7 mouse cellular contexts compared by ENCODE assay signal in the genomic region with DNA sequence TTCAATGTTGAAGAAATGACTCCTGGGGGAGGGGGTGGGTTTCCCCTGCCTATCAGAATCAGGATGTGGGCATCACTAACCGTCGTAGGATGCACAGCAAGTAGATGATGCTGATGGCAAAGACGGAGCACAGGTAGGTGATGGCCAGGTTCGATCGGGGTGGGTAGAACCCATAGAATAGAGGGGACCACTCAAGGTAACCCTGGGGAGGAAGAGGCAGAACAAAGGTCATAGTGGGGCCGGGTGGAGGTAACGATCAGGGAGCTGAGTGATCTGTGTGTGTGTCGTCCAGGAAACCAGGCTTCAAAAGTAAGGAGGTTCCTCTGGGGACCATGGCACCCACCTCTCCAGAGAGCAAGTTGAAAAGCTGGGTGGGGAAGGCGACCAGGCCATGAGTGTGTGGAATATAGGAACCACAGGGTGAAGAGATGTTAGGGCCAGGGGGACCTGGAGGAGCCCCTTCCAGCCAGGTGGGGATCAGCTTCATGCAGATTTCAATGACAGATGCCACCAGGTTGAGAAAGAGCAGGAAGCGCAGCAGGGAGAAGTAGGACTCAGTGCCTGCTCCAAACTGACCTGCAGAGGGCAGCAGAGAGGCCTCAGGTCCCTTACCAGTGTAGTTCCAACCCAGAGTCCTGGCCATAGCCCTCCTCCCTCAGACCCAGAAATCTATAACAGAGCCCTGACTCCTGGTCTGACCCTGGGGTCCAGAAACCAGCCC. TPM values are rescaled to one million over a fixed set of nuclear protein-coding genes. Genes with fewer than 3 reads are reported as not detected.
A peak's percentile ranks its signal among the peaks of the same experiment; 100 is the strongest.
DNase-seq lines count a peak whose midpoint lies in the region; ATAC-seq and TF ChIP-seq lines count a peak whose summit lies in the region.

No protein-coding gene starts in this region.

- 74% methylated on average over 10 of the region's 10 CpGs for WGBS in embryonic facial prominence, embryonic 12.5 days
- 71% methylated on average over 10 of the region's 10 CpGs for WGBS in limb, embryonic 13.5 days
- WGBS in midbrain, embryonic 15.5 days, result 71% methylated on average over 10 of the region's 10 CpGs
- WGBS in spleen, adult 2 months, result 60% methylated on average over 10 of the region's 10 CpGs

- no peaks in the 10 kb centered on the region for H3K4me1 ChIP-seq in embryonic facial prominence, embryonic 12.5 days
- H3K4me1 ChIP-seq in limb, embryonic 13.5 days, result no peaks in the 10 kb centered on the region
- H3K4me1 ChIP-seq in midbrain, embryonic 15.5 days, result no peaks in the 10 kb centered on the region
- no peaks in the 10 kb centered on the region for H3K4me1 ChIP-seq in spleen, adult 2 months (ENCODE audit: control insufficient read depth, insufficient read depth, insufficient read length)

- H3K9ac ChIP-seq in embryonic facial prominence, embryonic 12.5 days, result no peak overlapping the region
- no peak overlapping the region for H3K9ac ChIP-seq in limb, embryonic 13.5 days
- no peak overlapping the region for H3K9ac ChIP-seq in midbrain, embryonic 15.5 days

- peak; percentile 96 for TF ChIP-seq CTCF in spleen, adult 2 months (IDR thresholded peaks at IDR 0.05; ENCODE audit: extremely low read depth, insufficient read depth, insufficient read length, insufficient replicate concordance)

- H3K27me3 ChIP-seq in embryonic facial prominence, embryonic 12.5 days, result no peaks in the 10 kb centered on the region
- H3K27me3 ChIP-seq in limb, embryonic 13.5 days, result no peaks in the 10 kb centered on the region
- no peaks in the 10 kb centered on the region for H3K27me3 ChIP-seq in midbrain, embryonic 15.5 days (replicated peaks)
- no peaks in the 10 kb centered on the region for H3K27me3 ChIP-seq in spleen, adult 2 months (ENCODE audit: control insufficient read depth, insufficient read depth, low read length)

- peak; percentile 68; the same call in 1 of the 2 replicates for ATAC-seq in embryonic facial prominence, embryonic 12.5 days (ENCODE audit: insufficient number of reproducible peaks, insufficient read depth, low FRiP score, low TSS enrichment)
- peak; percentile 81 for ATAC-seq in limb, embryonic 13.5 days (ENCODE audit: low FRiP score, low read depth)
- ATAC-seq in midbrain, embryonic 15.5 days (replicated peaks), result peak; percentile 88

- DNase-seq in adrenal gland, postnatal 25 days, result peak; percentile 85
- DNase-seq in heart, adult 8-10 months (ENCODE audit: low spot score), result peak; percentile 76
- DNase-seq in kidney, adult 9 months, result peak; percentile 84
- peak; percentile 53 to 81 for DNase-seq in spleen, adult 2 months (ENCODE audit: low read depth in 1 of 2, low spot score in 2 of 2)

- no peak overlapping the region for H3K27ac ChIP-seq in embryonic facial prominence, embryonic 12.5 days
- no peak overlapping the region for H3K27ac ChIP-seq in limb, embryonic 13.5 days
- no peak overlapping the region for H3K27ac ChIP-seq in midbrain, embryonic 15.5 days
- no peak overlapping the region for H3K27ac ChIP-seq in spleen, adult 2 months (ENCODE audit: insufficient read depth, low read length)

- peaks cover 8% of the 10 kb centered on the region for H3K36me3 ChIP-seq in embryonic facial prominence, embryonic 12.5 days
- peaks cover 17% of the 10 kb centered on the region for H3K36me3 ChIP-seq in limb, embryonic 13.5 days
- peaks cover 11% of the 10 kb centered on the region; the same call in 1 of the 2 replicates for H3K36me3 ChIP-seq in midbrain, embryonic 15.5 days (replicated peaks)
- H3K36me3 ChIP-seq in spleen, adult 2 months (ENCODE audit: control insufficient read depth, insufficient read depth, low read length), result peaks cover 6% of the 10 kb centered on the region; the same call in 1 of the 2 replicates

- H3K9me3 ChIP-seq in embryonic facial prominence, embryonic 12.5 days, result no peaks in the 10 kb centered on the region
- H3K9me3 ChIP-seq in limb, embryonic 13.5 days, result no peaks in the 10 kb centered on the region
- no peaks in the 10 kb centered on the region for H3K9me3 ChIP-seq in midbrain, embryonic 15.5 days

- H3K4me3 ChIP-seq in embryonic facial prominence, embryonic 12.5 days, result no peak overlapping the region
- no peak overlapping the region for H3K4me3 ChIP-seq in limb, embryonic 13.5 days
- no peak overlapping the region for H3K4me3 ChIP-seq in midbrain, embryonic 15.5 days
- H3K4me3 ChIP-seq in spleen, adult 2 months (ENCODE audit: extremely low read depth, insufficient read depth, insufficient read length), result no peak overlapping the region

- TF ChIP-seq POLR2A in spleen, adult 2 months (IDR thresholded peaks at IDR 0.05; ENCODE audit: low read depth, low read length), result no peak

- H3K4me2 ChIP-seq in embryonic facial prominence, embryonic 12.5 days (replicated peaks), result no peak overlapping the region
- H3K4me2 ChIP-seq in limb, embryonic 13.5 days (replicated peaks), result no peak overlapping the region
- H3K4me2 ChIP-seq in midbrain, embryonic 15.5 days, result no peak overlapping the region

RNA-seq across cellular contexts. Expression of a gene that starts 2.7 kb away (rescaled TPM):
- total RNA-seq in adrenal gland, postnatal 25 days (2021), result 13.7 and 20.1 TPM in 2 replicates
- 6.2 and 7.4 TPM in 2 replicates for polyA plus RNA-seq in embryonic facial prominence, embryonic 12.5 days (2016; fragmentation: Nextera tagmentation; extraction: Ambion mirVana)
- 1 to 10 TPM in 1 of 4 experiments, under 1 TPM in 3; 0.66 to 1.1 (median 0.80) TPM for total RNA-seq in heart, adult 8-10 months (2022)
- 5.7 and 6.2 TPM in 2 replicates for polyA plus RNA-seq in limb, embryonic 13.5 days (2015; fragmentation: Nextera tagmentation; extraction: Ambion mirVana)
- polyA plus RNA-seq in midbrain, embryonic 15.5 days (2015; fragmentation: Nextera tagmentation; extraction: Ambion mirVana), result 6.2 and 6.7 TPM in 2 replicates
- polyA plus RNA-seq in spleen, adult 2 months (2012; rRNA removed), result 7.6 and 8.4 TPM in 2 replicates

RNA-seq across cellular contexts. Expression of a gene that starts 9.0 kb away (rescaled TPM):
- 16.2 and 17.1 TPM in 2 replicates for total RNA-seq in adrenal gland, postnatal 25 days (2021)
- polyA plus RNA-seq in embryonic facial prominence, embryonic 12.5 days (2016; fragmentation: Nextera tagmentation; extraction: Ambion mirVana), result 23.4 and 24.6 TPM in 2 replicates
- total RNA-seq in heart, adult 8-10 months (2022), result 10 to 100 TPM; 10.4 to 12.8 (median 11.8) TPM
- polyA plus RNA-seq in limb, embryonic 13.5 days (2015; fragmentation: Nextera tagmentation; extraction: Ambion mirVana), result 19.0 and 20.3 TPM in 2 replicates
- polyA plus RNA-seq in midbrain, embryonic 15.5 days (2015; fragmentation: Nextera tagmentation; extraction: Ambion mirVana), result 13.7 and 15.6 TPM in 2 replicates
- polyA plus RNA-seq in spleen, adult 2 months (2012; rRNA removed), result 1.8 and 2.3 TPM in 2 replicates

RNA-seq across cellular contexts. Expression of a gene that starts 18.0 kb away (rescaled TPM):
- 96.6 and 122 TPM in 2 replicates for total RNA-seq in adrenal gland, postnatal 25 days (2021)
- 283 and 284 TPM in 2 replicates for polyA plus RNA-seq in embryonic facial prominence, embryonic 12.5 days (2016; fragmentation: Nextera tagmentation; extraction: Ambion mirVana)
- 10 to 100 TPM; 65.3 to 88.1 (median 74.1) TPM for total RNA-seq in heart, adult 8-10 months (2022)
- polyA plus RNA-seq in limb, embryonic 13.5 days (2015; fragmentation: Nextera tagmentation; extraction: Ambion mirVana), result 268 and 271 TPM in 2 replicates
- polyA plus RNA-seq in midbrain, embryonic 15.5 days (2015; fragmentation: Nextera tagmentation; extraction: Ambion mirVana), result 301 and 329 TPM in 2 replicates
- polyA plus RNA-seq in spleen, adult 2 months (2012; rRNA removed), result 29.2 and 47.1 TPM in 2 replicates

RNA-seq across cellular contexts. Expression of a gene that starts 18.7 kb away (rescaled TPM):
- total RNA-seq in adrenal gland, postnatal 25 days (2021), result 76.1 and 85.5 TPM in 2 replicates
- 58.3 and 60.8 TPM in 2 replicates for polyA plus RNA-seq in embryonic facial prominence, embryonic 12.5 days (2016; fragmentation: Nextera tagmentation; extraction: Ambion mirVana)
- total RNA-seq in heart, adult 8-10 months (2022), result 10 to 100 TPM; 19.2 to 23.5 (median 22.3) TPM
- 64.4 and 67.6 TPM in 2 replicates for polyA plus RNA-seq in limb, embryonic 13.5 days (2015; fragmentation: Nextera tagmentation; extraction: Ambion mirVana)
- 103 and 110 TPM in 2 replicates for polyA plus RNA-seq in midbrain, embryonic 15.5 days (2015; fragmentation: Nextera tagmentation; extraction: Ambion mirVana)
- 57.0 and 57.2 TPM in 2 replicates for polyA plus RNA-seq in spleen, adult 2 months (2012; rRNA removed)

RNA-seq across cellular contexts. Expression of a gene that starts 29.1 kb away (rescaled TPM):
- total RNA-seq in adrenal gland, postnatal 25 days (2021), result 939 and 948 TPM in 2 replicates
- polyA plus RNA-seq in embryonic facial prominence, embryonic 12.5 days (2016; fragmentation: Nextera tagmentation; extraction: Ambion mirVana), result 1,360 and 1,379 TPM in 2 replicates
- 100 to 1,000 TPM; 559 to 671 (median 596) TPM for total RNA-seq in heart, adult 8-10 months (2022)
- polyA plus RNA-seq in limb, embryonic 13.5 days (2015; fragmentation: Nextera tagmentation; extraction: Ambion mirVana), result 1,498 and 1,524 TPM in 2 replicates
- polyA plus RNA-seq in midbrain, embryonic 15.5 days (2015; fragmentation: Nextera tagmentation; extraction: Ambion mirVana), result 701 and 709 TPM in 2 replicates
- polyA plus RNA-seq in spleen, adult 2 months (2012; rRNA removed), result 1,349 and 2,225 TPM in 2 replicates
